Mouse (Mus musculus) forebrain, postnatal 0 days (tissue): ENCODE measurements around the gene Gm7168. TPM values are rescaled to one million over a fixed set of nuclear protein-coding genes. Genes with fewer than 3 reads are reported as not detected.
A peak's percentile ranks its signal among the peaks of the same experiment; 100 is the strongest.
"Not testable (repeated sequence)": the region's sequence is repeated elsewhere in the genome, so short reads cannot be mapped to it uniquely, and the experiment has no call there.

Source experiments
- ATAC-seq: fragments of 200-750 bp; cut with Nextera tagmentation; 2 replicates; pipeline ENCODE4 v1.8.0; 2017; ENCODE audit warnings: mild to moderate bottlenecking, moderate library complexity
- DNase-seq: peaks from one replicate; pipeline ENCODE4 v3.0.0-alpha.2; 2015
- H3K27ac ChIP-seq: fragments of 300-500 bp; sonication (generic); 2 replicates; pipeline ENCODE4 v1.5.1; 2014; ENCODE audit warnings: low read depth, mild to moderate bottlenecking, antibody characterized with exemption, low read length, moderate library complexity, mixed read lengths
- H3K27me3 ChIP-seq: fragments of 300-500 bp; sonication (generic); 2 replicates; pipeline ENCODE4 v1.6.1; 2014; ENCODE audit warnings: mild to moderate bottlenecking, low read length, mixed read lengths; ENCODE audit not compliant: insufficient read depth
- H3K36me3 ChIP-seq: fragments of 300-500 bp; sonication (generic); 2 replicates; pipeline ENCODE4 v1.6.1; 2014; ENCODE audit warnings: mild to moderate bottlenecking, moderate library complexity; ENCODE audit not compliant: insufficient read depth
- H3K4me1 ChIP-seq: fragments of 300-500 bp; sonication (generic); 2 replicates; pipeline ENCODE4 v1.6.1; 2014; ENCODE audit warnings: antibody characterized with exemption; ENCODE audit not compliant: insufficient read depth
- H3K4me2 ChIP-seq: fragments of 300-500 bp; sonication (generic); 2 replicates; pipeline ENCODE4 v1.6.1; 2014; ENCODE audit warnings: low read depth, mild to moderate bottlenecking, moderate library complexity
- H3K4me3 ChIP-seq: fragments of 300-500 bp; sonication (generic); 2 replicates; pipeline ENCODE4 v1.5.1; 2014; ENCODE audit warnings: low read depth, low read length, mixed read lengths
- H3K9ac ChIP-seq: fragments of 300-500 bp; sonication (generic); 2 replicates; pipeline ENCODE4 v1.6.1; 2014; ENCODE audit warnings: mild to moderate bottlenecking
- H3K9me3 ChIP-seq: fragments of 300-500 bp; sonication (generic); 2 replicates; pipeline ENCODE4 v1.6.1; 2016; ENCODE audit warnings: low read length
- CTCF ChIP-seq: sonication (generic); IDR thresholded peaks from 2 replicates; pipeline ENCODE4 v1.5.1; 2016; ENCODE audit warnings: antibody characterized with exemption, control low read depth, low read depth
- WGBS: fragments of 180-500 bp; shearing (Covaris S2); extraction: QIAGEN DNeasy Blood & Tissue Kit; methylation state at CpG from one replicate; pipeline ENCODE4 v1.1.7; 2014; 5-methylcytosine and 5-hydroxymethylcytosine counted together
- polyA plus RNA-seq: library from polyadenylated mRNA; unstranded; fragments of >200 nt; fragmentation: Nextera tagmentation; extraction: Ambion mirVana; gene quantifications from 2 replicates; pipeline ENCODE4 v1.2.1, GENCODE M21; 2015
- total RNA-seq: library from RNA; depleted of rRNA; stranded (reverse); fragments of >200 nt; gene quantifications from 2 replicates; pipeline ENCODE4 v1.2.3, GENCODE M21; 2014

Gene Gm7168
- total and polyA plus RNA-seq, 2 experiments from 2014 or later: not detected

GRCm38 (mm10) chr17:13920771-13921170, 27.4 kb upstream of the Gm7168 start:
- WGBS: 78% methylated on average over 2 of the region's 2 CpGs
- ATAC-seq (no peak), DNase-seq (no peak)
- Histone ChIP-seq H3K9ac (no peak overlapping the region), H3K36me3 (no peaks in the 10 kb centered on the region), H3K4me3 (no peak overlapping the region), H3K27ac (no peak overlapping the region), H3K4me1 (no peaks in the 10 kb centered on the region), H3K27me3 (no peaks in the 10 kb centered on the region), H3K9me3 (no peaks in the 10 kb centered on the region), H3K4me2 (no peak overlapping the region)
- TF ChIP-seq CTCF: no peak

DNA sequence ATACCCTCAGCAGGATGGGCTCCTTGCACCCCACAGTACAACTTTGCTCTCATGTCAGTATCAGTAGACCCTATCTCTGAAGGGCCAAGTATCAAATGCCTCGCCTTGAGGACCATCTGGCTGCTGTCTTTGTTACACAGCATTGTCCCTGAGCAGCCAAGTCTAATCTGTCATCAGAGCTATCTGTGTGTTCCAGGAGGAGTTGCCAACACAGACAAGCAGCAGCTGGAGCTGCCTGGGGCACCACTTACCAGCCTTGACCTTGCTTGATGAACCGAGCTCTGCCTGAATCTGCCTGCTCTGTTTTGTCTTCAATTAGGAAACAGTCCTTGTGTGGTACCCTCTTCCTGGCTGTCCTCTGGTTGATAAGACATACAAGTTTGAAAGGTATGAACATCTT, 24.8 kb upstream of the Gm7168 start:
- no peaks in the 10 kb centered on the region for H3K9me3 ChIP-seq
- H3K4me1 ChIP-seq: no peaks in the 10 kb centered on the region
- no peak overlapping the region for H3K4me3 ChIP-seq
- H3K36me3 ChIP-seq: no peaks in the 10 kb centered on the region
- no peak overlapping the region for H3K9ac ChIP-seq
- H3K4me2 ChIP-seq: no peak overlapping the region
- 68% methylated on average over 2 of the region's 2 CpGs for WGBS
- DNase-seq: no peak
- no peak for TF ChIP-seq CTCF
- H3K27ac ChIP-seq: no peak overlapping the region
- H3K27me3 ChIP-seq: no peaks in the 10 kb centered on the region
- 0 out of 2 replicates have a peak, but pooled peaks have one; percentile 14 for ATAC-seq

GRCm38 (mm10) chr17:13924588-13924987, 23.6 kb upstream of the Gm7168 start:
- H3K4me3 ChIP-seq: no peak overlapping the region
- no peak overlapping the region for H3K4me2 ChIP-seq
- 93% methylated on average over 2 of the region's 2 CpGs for WGBS
- no peaks in the 10 kb centered on the region for H3K27me3 ChIP-seq
- H3K9me3 ChIP-seq: no peaks in the 10 kb centered on the region
- ATAC-seq: no peak
- DNase-seq: no peak
- H3K9ac ChIP-seq: no peak overlapping the region
- no peaks in the 10 kb centered on the region for H3K36me3 ChIP-seq
- TF ChIP-seq CTCF: no peak
- H3K4me1 ChIP-seq: no peaks in the 10 kb centered on the region
- H3K27ac ChIP-seq: no peak overlapping the region

- Histone ChIP-seq H3K4me2 (no peak overlapping the region), H3K9ac (no peak overlapping the region), H3K4me3 (no peak overlapping the region), H3K4me1 (no peaks in the 10 kb centered on the region), H3K27me3 (no peaks in the 10 kb centered on the region), H3K36me3 (no peaks in the 10 kb centered on the region), H3K9me3 (no peaks in the 10 kb centered on the region), H3K27ac (no peak overlapping the region)
- 65% methylated on average over 3 of the region's 3 CpGs for WGBS
- no peak for ATAC-seq
- TF ChIP-seq CTCF: no peak
- DNase-seq: no peak
Observed at GRCm38 (mm10) chr17:13925931-13926330, 22.2 kb upstream of the Gm7168 start.

DNA sequence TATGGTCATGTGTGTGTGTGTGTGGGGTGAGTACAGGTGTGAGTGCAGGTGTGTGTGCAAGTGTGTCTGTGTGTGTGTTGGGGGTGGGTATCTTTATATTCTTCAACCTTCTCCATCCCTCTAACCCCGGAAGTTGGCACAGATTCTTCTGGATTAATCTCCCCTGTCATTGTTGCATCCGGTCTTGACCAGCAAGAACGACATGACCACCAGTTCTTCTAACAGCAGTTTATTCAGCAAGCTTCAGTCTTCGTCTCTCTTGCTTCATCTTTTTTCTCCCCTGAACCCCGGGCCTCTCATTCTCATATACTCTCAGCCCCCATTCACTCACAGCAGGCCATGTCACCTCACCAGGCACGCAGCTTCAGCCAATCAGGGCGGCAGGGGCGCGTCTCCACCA, 17.8 kb upstream of the Gm7168 start:
- no peak overlapping the region for H3K4me2 ChIP-seq
- no peaks in the 10 kb centered on the region for H3K4me1 ChIP-seq
- ATAC-seq (no peak), DNase-seq (no peak)
- TF ChIP-seq CTCF: no peak
- no peaks in the 10 kb centered on the region for H3K36me3 ChIP-seq
- 89% methylated on average over 9 of the region's 9 CpGs for WGBS
- no peak overlapping the region for H3K9ac ChIP-seq
- no peaks in the 10 kb centered on the region for H3K9me3 ChIP-seq
- H3K4me3 ChIP-seq: no peak overlapping the region
- no peak overlapping the region for H3K27ac ChIP-seq
- H3K27me3 ChIP-seq: no peaks in the 10 kb centered on the region

GRCm38 (mm10) chr17:13935364-13935763, 12.8 kb upstream of the Gm7168 start:
- not testable (repeated sequence) for H3K4me2 ChIP-seq, H3K27ac ChIP-seq, H3K4me3 ChIP-seq, H3K9me3 ChIP-seq, H3K36me3 ChIP-seq, ATAC-seq, H3K27me3 ChIP-seq, DNase-seq, H3K9ac ChIP-seq, H3K4me1 ChIP-seq
- 96% methylated on average over 2 of the region's 2 CpGs for WGBS

- WGBS: 94% methylated on average over 4 of the region's 4 CpGs
- Histone ChIP-seq H3K4me3 (no peak overlapping the region), H3K27me3 (no peaks in the 10 kb centered on the region), H3K4me1 (no peaks in the 10 kb centered on the region), H3K36me3 (no peaks in the 10 kb centered on the region), H3K27ac (no peak overlapping the region), H3K4me2 (no peak overlapping the region), H3K9me3 (no peaks in the 10 kb centered on the region), H3K9ac (no peak overlapping the region)
- no peak for TF ChIP-seq CTCF
- no peak for DNase-seq
- no peak for ATAC-seq
Observed at GRCm38 (mm10) chr17:13937787-13938186, 10.4 kb upstream of the Gm7168 start.

- H3K4me1 ChIP-seq: no peaks in the 10 kb centered on the region
- ATAC-seq (no peak), DNase-seq (no peak)
- H3K4me2 ChIP-seq: no peak overlapping the region
- no peaks in the 10 kb centered on the region for H3K27me3 ChIP-seq
- no peak overlapping the region for H3K27ac ChIP-seq
- no peaks in the 10 kb centered on the region for H3K9me3 ChIP-seq
- 81% methylated on average over 3 of the region's 3 CpGs for WGBS
- no peaks in the 10 kb centered on the region for H3K36me3 ChIP-seq
- no peak overlapping the region for H3K9ac ChIP-seq
- TF ChIP-seq CTCF: no peak
- no peak overlapping the region for H3K4me3 ChIP-seq
Observed at GRCm38 (mm10) chr17:13938652-13939051, 9.5 kb upstream of the Gm7168 start.

DNA sequence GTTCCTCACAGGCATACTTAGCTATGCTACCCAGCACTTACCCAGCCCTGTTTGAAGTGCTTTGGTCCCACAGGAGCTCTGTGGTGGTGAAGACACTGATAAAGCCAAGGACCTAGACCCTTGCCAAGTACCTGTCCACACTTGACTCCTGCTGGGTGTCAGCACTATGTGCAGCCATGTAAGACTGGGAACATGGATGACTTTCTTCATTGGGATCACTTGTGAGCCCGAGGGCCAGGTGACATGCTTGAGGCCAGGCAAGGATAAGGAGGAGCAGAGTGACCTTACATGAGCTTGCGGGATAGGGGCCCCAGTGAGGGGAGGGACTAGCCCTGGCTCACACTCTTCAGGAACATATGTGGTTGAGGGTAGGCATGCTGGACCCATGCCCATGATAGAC, 8.9 kb upstream of the Gm7168 start:
- H3K9ac ChIP-seq, H3K27ac ChIP-seq, ATAC-seq, DNase-seq, H3K4me1 ChIP-seq, H3K27me3 ChIP-seq, H3K9me3 ChIP-seq, H3K4me2 ChIP-seq, H3K4me3 ChIP-seq, H3K36me3 ChIP-seq: not testable (repeated sequence)
- WGBS: 93% methylated on average over 2 of the region's 2 CpGs
